Mouse (Mus musculus): Measurements from ENCODE around the gene Dnph1. TPM values are rescaled to one million over a fixed set of nuclear protein-coding genes. Genes with fewer than 3 reads are reported as not detected.
A peak's percentile ranks its signal among the peaks of the same experiment; 100 is the strongest.

Gene Dnph1
- polyA plus RNA-seq, 1 experiment from 2014 or later = 77.2 TPM

DNA sequence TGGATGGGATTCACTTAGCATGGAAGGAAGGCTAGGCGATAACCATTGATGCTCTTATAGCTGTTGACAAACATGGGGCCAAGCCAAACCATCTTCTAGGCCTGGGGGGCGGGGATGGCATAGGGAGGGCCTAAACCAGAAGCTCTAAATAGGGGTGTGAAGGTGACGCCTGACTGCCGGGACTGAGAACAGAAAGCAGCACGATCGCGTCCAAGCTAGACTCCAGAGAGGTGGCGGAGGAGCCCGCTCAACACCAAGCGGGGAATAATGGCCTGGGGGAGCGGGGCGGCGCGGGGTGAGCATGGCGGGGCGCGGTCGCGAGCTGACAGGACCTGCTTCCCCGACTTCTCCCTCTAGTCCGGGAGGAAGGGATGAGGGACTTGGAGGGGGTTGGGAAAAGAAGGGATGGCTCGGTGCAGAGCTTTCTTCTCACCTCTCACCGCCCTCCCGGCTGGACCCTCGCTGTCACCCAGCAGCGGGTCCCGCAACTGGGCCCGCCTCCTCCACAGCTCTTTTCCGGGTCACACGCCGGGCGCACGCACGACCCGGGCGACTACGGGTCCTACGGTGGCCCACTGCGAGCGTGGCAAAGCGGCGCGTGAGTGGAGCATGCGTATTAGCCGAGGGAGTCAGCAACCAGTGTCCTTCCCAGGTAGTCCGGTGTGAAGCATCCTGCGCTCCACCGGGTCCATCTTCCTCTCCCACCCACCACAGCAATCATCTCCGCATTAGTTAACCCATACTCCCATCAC, 49.5 kb downstream of the Dnph1 start, which contains the start of gene Cul9:
TSS of gene Cul9 (minus strand) at position 576 of the 752 bp plus-strand sequence.
- peak; percentile 95 for DNase-seq (ENCODE audit: low spot score, missing footprints)
- peak; percentile 79 for ATAC-seq (ENCODE audit: low FRiP score)

DNA sequence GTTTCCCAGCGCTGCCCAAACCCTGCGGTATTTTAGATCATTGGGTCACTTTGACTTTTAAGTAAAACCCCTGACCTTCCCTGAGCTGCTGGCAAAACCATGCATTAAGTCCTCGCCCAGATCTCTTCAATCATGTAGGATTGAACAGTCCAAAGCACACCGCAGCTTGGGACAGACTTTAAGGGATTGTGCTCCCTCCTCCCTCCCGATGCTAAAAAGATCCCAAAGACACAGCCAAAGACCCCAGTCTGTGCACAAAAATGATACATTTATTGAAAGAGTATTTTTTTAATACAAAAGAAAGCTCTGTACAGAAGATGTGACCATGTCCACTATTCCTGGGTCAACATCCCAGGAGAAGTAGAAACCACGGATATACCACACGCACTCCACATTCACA, 50.1 kb downstream of the Dnph1 start:
- DNase-seq (ENCODE audit: low spot score, missing footprints) = peak; percentile 91
- no peak for ATAC-seq (ENCODE audit: low FRiP score)
- WGBS = 7% methylated on average over 7 of the region's 7 CpGs
- H3K27me3 ChIP-seq (ENCODE audit: control insufficient read depth, insufficient read depth, low read length) = no peaks in the 10 kb centered on the region; the same call in 1 of the 2 replicates
- peaks cover 13% of the 10 kb centered on the region for H3K4me1 ChIP-seq (ENCODE audit: control insufficient read depth, insufficient read depth, low read length)
- no peaks in the 10 kb centered on the region for H3K9me3 ChIP-seq (ENCODE audit: control insufficient read depth, low read length)
- peak overlapping the region; percentile 81; the same call in 1 of the 2 replicates for H3K9ac ChIP-seq (ENCODE audit: low read length)
- no peak overlapping the region for H3K27ac ChIP-seq (ENCODE audit: low read depth, low read length)
- peak overlapping the region; percentile 91 for H3K4me2 ChIP-seq
- peaks cover 18% of the 10 kb centered on the region for H3K36me3 ChIP-seq (ENCODE audit: control insufficient read depth, insufficient read depth, low read length)
- peak overlapping the region; percentile 43 for H3K4me3 ChIP-seq (ENCODE audit: low read depth, low read length)

More for the DNA sequence above, 49.5 kb downstream of the Dnph1 start, which contains the start of gene Cul9:
- Histone ChIP-seq H3K4me3 (ENCODE audit: low read depth, low read length) (peak within 1 kb of the TSS; percentile 43), H3K27ac (ENCODE audit: low read depth, low read length) (no peak within 1 kb of the TSS), H3K27me3 (ENCODE audit: control insufficient read depth, insufficient read depth, low read length) (no peaks in the 10 kb centered on the region; the same call in 1 of the 2 replicates), H3K4me1 (ENCODE audit: control insufficient read depth, insufficient read depth, low read length) (peaks cover 13% of the 10 kb centered on the region), H3K4me2 (peak within 1 kb of the TSS; percentile 91), H3K36me3 (ENCODE audit: control insufficient read depth, insufficient read depth, low read length) (peaks cover 15% of the 10 kb centered on the region), H3K9me3 (ENCODE audit: control insufficient read depth, low read length) (no peaks in the 10 kb centered on the region), H3K9ac (ENCODE audit: low read length) (peak within 1 kb of the TSS; percentile 81)
- WGBS = 2% methylated on average over 44 of the region's 49 CpGs

DNA sequence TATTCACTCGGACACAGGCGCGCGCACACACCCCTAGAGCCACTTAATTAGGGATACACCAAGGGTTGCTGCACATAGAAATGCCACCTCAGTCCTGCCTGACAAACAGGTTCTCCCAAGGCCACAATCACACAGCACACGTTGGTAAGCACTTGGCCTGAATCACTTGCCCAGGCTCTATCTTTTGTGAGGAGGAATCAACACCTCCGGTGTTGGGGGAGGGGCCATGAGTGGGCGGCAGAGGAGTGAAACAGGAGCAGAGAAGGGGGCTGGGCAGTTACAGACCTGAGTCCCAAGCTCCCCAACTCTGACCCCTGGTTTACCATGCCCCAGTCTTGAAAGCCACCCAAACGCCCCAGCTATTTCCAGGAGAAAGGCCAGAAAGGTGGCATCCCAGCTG, 50.5 kb downstream of the Dnph1 start:
- H3K9me3 ChIP-seq (ENCODE audit: control insufficient read depth, low read length) = no peaks in the 10 kb centered on the region
- H3K4me2 ChIP-seq = peak overlapping the region; percentile 91
- H3K36me3 ChIP-seq (ENCODE audit: control insufficient read depth, insufficient read depth, low read length) = peaks cover 19% of the 10 kb centered on the region
- no peak overlapping the region for H3K9ac ChIP-seq (ENCODE audit: low read length)
- ATAC-seq (ENCODE audit: low FRiP score) = no peak
- H3K27ac ChIP-seq (ENCODE audit: low read depth, low read length) = no peak overlapping the region
- no peak overlapping the region for H3K4me3 ChIP-seq (ENCODE audit: low read depth, low read length)
- no peak for DNase-seq (ENCODE audit: low spot score, missing footprints)
- peaks cover 13% of the 10 kb centered on the region for H3K4me1 ChIP-seq (ENCODE audit: control insufficient read depth, insufficient read depth, low read length)
- WGBS = 9% methylated on average over 8 of the region's 8 CpGs
- no peaks in the 10 kb centered on the region; the same call in 1 of the 2 replicates for H3K27me3 ChIP-seq (ENCODE audit: control insufficient read depth, insufficient read depth, low read length)

DNA sequence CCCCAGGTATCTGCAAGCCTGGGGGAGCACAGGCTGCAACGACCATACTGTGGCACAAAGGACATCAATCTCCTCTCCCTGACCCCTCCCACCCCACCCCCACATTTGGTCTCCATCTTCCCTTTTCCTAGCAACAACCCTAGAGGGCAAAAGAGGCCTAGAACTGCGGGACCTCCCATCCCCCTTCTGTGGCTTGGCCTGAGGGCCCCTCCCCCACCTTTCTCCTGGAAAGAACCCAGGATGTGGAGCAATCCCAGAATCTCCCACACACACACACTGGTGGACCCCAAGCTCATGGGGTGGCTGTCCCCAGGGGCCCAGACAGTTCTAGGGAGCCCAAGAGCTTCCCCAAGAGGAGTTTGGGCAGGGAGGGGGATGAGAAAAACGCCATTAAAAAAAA, 51.4 kb downstream of the Dnph1 start:
- peaks cover 20% of the 10 kb centered on the region for H3K4me1 ChIP-seq (ENCODE audit: control insufficient read depth, insufficient read depth, low read length)
- peaks cover 19% of the 10 kb centered on the region for H3K36me3 ChIP-seq (ENCODE audit: control insufficient read depth, insufficient read depth, low read length)
- H3K9ac ChIP-seq (ENCODE audit: low read length) = no peak overlapping the region
- no peak overlapping the region for H3K4me3 ChIP-seq (ENCODE audit: low read depth, low read length)
- no peak overlapping the region for H3K27ac ChIP-seq (ENCODE audit: low read depth, low read length)
- no peaks in the 10 kb centered on the region; the same call in 1 of the 2 replicates for H3K27me3 ChIP-seq (ENCODE audit: control insufficient read depth, insufficient read depth, low read length)
- WGBS = 17% methylated on average over 3 of the region's 3 CpGs
- H3K9me3 ChIP-seq (ENCODE audit: control insufficient read depth, low read length) = no peaks in the 10 kb centered on the region
- no peak overlapping the region for H3K4me2 ChIP-seq
- DNase-seq (ENCODE audit: low spot score, missing footprints) = no peak
- ATAC-seq (ENCODE audit: low FRiP score) = no peak

DNA sequence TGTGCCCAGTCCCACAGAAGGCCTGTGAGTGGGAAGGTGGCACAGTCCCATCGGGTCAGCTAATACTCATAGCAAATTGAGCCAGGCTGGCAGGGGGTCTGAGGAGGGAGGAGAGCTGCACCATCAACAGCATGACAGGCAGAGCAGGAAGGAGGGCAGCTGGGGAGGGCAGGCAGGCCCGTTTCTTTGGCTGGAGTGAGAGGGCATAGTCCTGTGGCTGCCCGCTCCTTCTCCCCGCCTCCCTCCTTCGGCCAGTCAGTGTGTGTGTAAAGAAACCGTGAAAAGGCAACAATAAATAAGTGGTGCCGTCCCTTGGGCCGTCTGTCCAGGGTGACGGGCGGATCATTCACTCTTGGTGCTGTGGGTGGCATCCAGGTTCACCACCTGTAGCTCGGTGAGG, 52.2 kb downstream of the Dnph1 start:
- no peak overlapping the region for H3K4me3 ChIP-seq (ENCODE audit: low read depth, low read length)
- WGBS = 63% methylated on average over 11 of the region's 11 CpGs
- peaks cover 28% of the 10 kb centered on the region for H3K4me1 ChIP-seq (ENCODE audit: control insufficient read depth, insufficient read depth, low read length)

DNA sequence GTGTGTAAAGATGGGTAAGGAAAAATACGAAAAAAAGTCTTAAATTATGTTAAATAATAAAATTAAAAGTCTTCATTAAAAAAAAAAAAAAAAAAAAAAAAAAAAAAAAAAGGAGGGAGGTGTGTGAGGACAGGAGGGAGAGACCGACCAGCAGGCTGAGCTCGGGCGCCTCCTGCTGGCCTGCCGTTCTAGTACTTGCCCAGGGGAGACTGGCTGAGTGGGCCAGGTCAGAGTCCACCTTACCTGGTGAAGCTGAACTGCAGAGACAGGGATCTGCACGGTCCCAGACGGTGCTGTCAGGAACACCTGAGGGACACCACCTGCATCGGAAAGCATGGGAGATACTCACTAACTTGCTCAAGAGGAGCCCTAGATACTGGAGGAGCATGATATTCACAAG, 52.7 kb downstream of the Dnph1 start:
- Histone ChIP-seq H3K27ac (ENCODE audit: low read depth, low read length) (no peak overlapping the region), H3K4me3 (ENCODE audit: low read depth, low read length) (no peak overlapping the region), H3K9me3 (ENCODE audit: control insufficient read depth, low read length) (no peaks in the 10 kb centered on the region), H3K4me2 (no peak overlapping the region), H3K27me3 (ENCODE audit: control insufficient read depth, insufficient read depth, low read length) (no peaks in the 10 kb centered on the region; the same call in 1 of the 2 replicates), H3K9ac (ENCODE audit: low read length) (no peak overlapping the region), H3K36me3 (ENCODE audit: control insufficient read depth, insufficient read depth, low read length) (peaks cover 19% of the 10 kb centered on the region), H3K4me1 (ENCODE audit: control insufficient read depth, insufficient read depth, low read length) (peaks cover 33% of the 10 kb centered on the region)
- ATAC-seq (ENCODE audit: low FRiP score) = no peak
- WGBS = 28% methylated on average over 8 of the region's 8 CpGs
- DNase-seq (ENCODE audit: low spot score, missing footprints) = peak; percentile 94

More for the DNA sequence above, 52.2 kb downstream of the Dnph1 start:
- no peak for DNase-seq (ENCODE audit: low spot score, missing footprints)
- Histone ChIP-seq H3K27me3 (ENCODE audit: control insufficient read depth, insufficient read depth, low read length) (no peaks in the 10 kb centered on the region; the same call in 1 of the 2 replicates), H3K9ac (ENCODE audit: low read length) (no peak overlapping the region), H3K36me3 (ENCODE audit: control insufficient read depth, insufficient read depth, low read length) (peaks cover 19% of the 10 kb centered on the region), H3K27ac (ENCODE audit: low read depth, low read length) (no peak overlapping the region), H3K4me2 (no peak overlapping the region), H3K9me3 (ENCODE audit: control insufficient read depth, low read length) (no peaks in the 10 kb centered on the region)
- ATAC-seq (ENCODE audit: low FRiP score) = no peak

Other genes with a start within 250 kb of the Dnph1 start
- 108 and 114 TPM in 2 replicates for gene Polr1c, start 248.7 kb upstream of the Dnph1 start, polyA plus RNA-seq (2014; fragmentation: Nextera tagmentation; extraction: Ambion mirVana)
- gene Yipf3, start 248.6 kb upstream of the Dnph1 start, polyA plus RNA-seq (2014; fragmentation: Nextera tagmentation; extraction: Ambion mirVana) = 57.9 and 67.6 TPM in 2 replicates
- gene Lrrc73, start 243.2 kb upstream of the Dnph1 start, polyA plus RNA-seq (2014; fragmentation: Nextera tagmentation; extraction: Ambion mirVana) = 2.9 and 3.4 TPM in 2 replicates
- 43.8 and 51.0 TPM in 2 replicates for gene Tjap1, start 213.7 kb upstream of the Dnph1 start, polyA plus RNA-seq (2014; fragmentation: Nextera tagmentation; extraction: Ambion mirVana)
- gene Dlk2, start 199.3 kb upstream of the Dnph1 start, polyA plus RNA-seq (2014; fragmentation: Nextera tagmentation; extraction: Ambion mirVana) = 0.30 and 0.42 TPM in 2 replicates
- gene Abcc10, start 168.4 kb upstream of the Dnph1 start, polyA plus RNA-seq (2014; fragmentation: Nextera tagmentation; extraction: Ambion mirVana) = 4.5 and 5.0 TPM in 2 replicates
- gene Zfp318, start 113.0 kb upstream of the Dnph1 start, polyA plus RNA-seq (2014; fragmentation: Nextera tagmentation; extraction: Ambion mirVana) = 14.0 and 14.8 TPM in 2 replicates
- gene Crip3, start 67.8 kb upstream of the Dnph1 start, polyA plus RNA-seq (2014; fragmentation: Nextera tagmentation; extraction: Ambion mirVana) = 0.55 and 0.85 TPM in 2 replicates
- gene Slc22a7, start 58.3 kb upstream of the Dnph1 start, polyA plus RNA-seq (2014; fragmentation: Nextera tagmentation; extraction: Ambion mirVana) = not detected in 2 replicates
- gene Ttbk1, start 9.0 kb upstream of the Dnph1 start, polyA plus RNA-seq (2014; fragmentation: Nextera tagmentation; extraction: Ambion mirVana) = 2.1 and 2.6 TPM in 2 replicates
- gene Cul9, start 49.7 kb downstream of the Dnph1 start, polyA plus RNA-seq (2014; fragmentation: Nextera tagmentation; extraction: Ambion mirVana) = 2.6 and 4.1 TPM in 2 replicates
- gene Srf, start 59.5 kb downstream of the Dnph1 start, polyA plus RNA-seq (2014; fragmentation: Nextera tagmentation; extraction: Ambion mirVana) = 3.6 and 6.0 TPM in 2 replicates
- gene Ptk7, start 132.8 kb downstream of the Dnph1 start, polyA plus RNA-seq (2014; fragmentation: Nextera tagmentation; extraction: Ambion mirVana) = 16.7 and 19.5 TPM in 2 replicates
- gene Klc4, start 149.3 kb downstream of the Dnph1 start, polyA plus RNA-seq (2014; fragmentation: Nextera tagmentation; extraction: Ambion mirVana) = 26.6 and 29.8 TPM in 2 replicates
- 97.8 and 100 TPM in 2 replicates for gene Mrpl2, start 149.5 kb downstream of the Dnph1 start, polyA plus RNA-seq (2014; fragmentation: Nextera tagmentation; extraction: Ambion mirVana)
- gene Cul7, start 153.6 kb downstream of the Dnph1 start, polyA plus RNA-seq (2014; fragmentation: Nextera tagmentation; extraction: Ambion mirVana) = 26.2 and 26.8 TPM in 2 replicates
- 53.4 and 60.0 TPM in 2 replicates for gene Rrp36, start 177.6 kb downstream of the Dnph1 start, polyA plus RNA-seq (2014; fragmentation: Nextera tagmentation; extraction: Ambion mirVana)
- 185 and 192 TPM in 2 replicates for gene Mea1, start 182.1 kb downstream of the Dnph1 start, polyA plus RNA-seq (2014; fragmentation: Nextera tagmentation; extraction: Ambion mirVana)
- 103 and 109 TPM in 2 replicates for gene Klhdc3, start 184.2 kb downstream of the Dnph1 start, polyA plus RNA-seq (2014; fragmentation: Nextera tagmentation; extraction: Ambion mirVana)
- gene Ppp2r5d, start 208.4 kb downstream of the Dnph1 start, polyA plus RNA-seq (2014; fragmentation: Nextera tagmentation; extraction: Ambion mirVana) = 106 and 110 TPM in 2 replicates
- gene Pex6, start 214.8 kb downstream of the Dnph1 start, polyA plus RNA-seq (2014; fragmentation: Nextera tagmentation; extraction: Ambion mirVana) = 12.8 and 16.5 TPM in 2 replicates
- gene Gnmt, start 232.5 kb downstream of the Dnph1 start, polyA plus RNA-seq (2014; fragmentation: Nextera tagmentation; extraction: Ambion mirVana) = 0.37 and 0.82 TPM in 2 replicates

Measured in midbrain, embryonic 11.5 days (tissue).